Mouse (Mus musculus) heart, embryonic 10.5 days (tissue): ENCODE measurements at regions not wholly inside any gene's neighbourhood (a gene's known extent, or its start where the extent isn't known, plus 50 kb on each side); places are given as distances from the start of the nearest gene placed in this dataset.
A peak's percentile ranks its signal among the peaks of the same experiment; 100 is the strongest.

Experiments
- DNase-seq: peaks from one replicate; pipeline ENCODE4 v3.0.0-alpha.2; 2017; ENCODE audit warnings: low spot score
- H3K27ac ChIP-seq: fragments of 300-500 bp; sonication (generic); 2 replicates; pipeline ENCODE4 v1.5.1; 2016; ENCODE audit warnings: mild to moderate bottlenecking
- H3K27me3 ChIP-seq: fragments of 300-500 bp; sonication (generic); 2 replicates; pipeline ENCODE4 v1.6.1; 2016; ENCODE audit warnings: mild to moderate bottlenecking; ENCODE audit not compliant: poor library complexity, insufficient read depth, severe bottlenecking
- H3K36me3 ChIP-seq: fragments of 300-500 bp; sonication (generic); 2 replicates; pipeline ENCODE4 v1.6.1; 2016; ENCODE audit warnings: mild to moderate bottlenecking, moderate library complexity
- H3K4me1 ChIP-seq: fragments of 300-500 bp; sonication (generic); 2 replicates; pipeline ENCODE4 v1.6.1; 2016; ENCODE audit warnings: mild to moderate bottlenecking
- H3K4me3 ChIP-seq: fragments of 300-500 bp; sonication (generic); 2 replicates; pipeline ENCODE4 v1.5.1; 2016; ENCODE audit warnings: mild to moderate bottlenecking, moderate library complexity
- H3K9me3 ChIP-seq: fragments of 300-500 bp; sonication (generic); 2 replicates; pipeline ENCODE4 v1.6.1; 2016; ENCODE audit warnings: mild to moderate bottlenecking, moderate library complexity
- WGBS: fragments of 180-500 bp; shearing (Covaris S2); methylation state at CpG from one replicate; pipeline ENCODE4 v1.1.7; 2016; 5-methylcytosine and 5-hydroxymethylcytosine counted together

DNA sequence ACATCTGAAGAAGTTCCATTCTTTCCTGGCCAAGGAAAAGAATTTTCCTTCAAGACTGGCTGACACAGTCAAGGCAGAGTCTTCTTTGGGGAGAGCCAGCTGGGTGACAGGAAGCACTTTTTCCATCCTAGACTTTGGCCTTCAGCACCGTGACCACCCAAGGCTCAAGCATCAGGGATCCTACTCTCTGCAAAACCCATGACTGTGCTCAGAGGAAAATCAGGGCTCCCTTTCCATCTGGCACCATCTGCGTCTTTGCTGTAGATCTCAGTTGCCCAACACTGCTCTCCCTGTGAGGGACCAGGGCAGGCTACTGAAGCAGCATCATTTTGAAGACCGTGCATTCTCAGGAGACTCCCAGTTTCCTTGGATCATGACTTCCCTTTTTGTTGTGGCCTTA lies 51.1 kb upstream of the 1700012B07Rik start:
- Histone ChIP-seq H3K4me3 (no peak overlapping the region), H3K36me3 (no peaks in the 10 kb centered on the region), H3K4me1 (no peaks in the 10 kb centered on the region; the same call in 1 of the 2 replicates), H3K27ac (no peak overlapping the region), H3K9me3 (no peaks in the 10 kb centered on the region), H3K27me3 (no peaks in the 10 kb centered on the region)
- 79% methylated on average over 3 of the region's 3 CpGs for WGBS
- DNase-seq = peak; percentile 45
